Mouse (Mus musculus) kidney, postnatal 0 days (tissue): ENCODE results near the gene Tle3. TPM values are rescaled to one million over a fixed set of nuclear protein-coding genes. Genes with fewer than 3 reads are reported as not detected.

Experiments used
- ATAC-seq: fragments of 200-750 bp; cut with Nextera tagmentation; replicated peaks from 2 replicates; pipeline ENCODE4 v1.8.0; 2017; ENCODE audit warnings: low read depth, moderate number of reproducible peaks, moderate TSS enrichment, moderate library complexity; ENCODE audit not compliant: low FRiP score
- DNase-seq: peaks from one replicate; pipeline ENCODE4 v3.0.0-alpha.2; 2016; ENCODE audit warnings: low spot score
- H3K27ac ChIP-seq: fragments of 300-500 bp; sonication (generic); 2 replicates; pipeline ENCODE4 v1.5.1; 2014; ENCODE audit warnings: mild to moderate bottlenecking
- H3K27me3 ChIP-seq: fragments of 300-500 bp; sonication (generic); 2 replicates; pipeline ENCODE4 v1.6.1; 2014; ENCODE audit warnings: low read length, mixed read lengths; ENCODE audit not compliant: insufficient read depth
- H3K36me3 ChIP-seq: fragments of 300-500 bp; sonication (generic); 2 replicates; pipeline ENCODE4 v1.6.1; 2014; ENCODE audit warnings: low read length, mixed read lengths; ENCODE audit not compliant: insufficient read depth
- H3K4me1 ChIP-seq: fragments of 300-500 bp; sonication (generic); replicated peaks from 2 replicates; pipeline ENCODE4 v1.6.1; 2014; ENCODE audit warnings: antibody characterized with exemption, low read length, mixed read lengths; ENCODE audit not compliant: insufficient read depth
- H3K4me2 ChIP-seq: fragments of 300-500 bp; sonication (generic); 2 replicates; pipeline ENCODE4 v1.6.1; 2014; ENCODE audit warnings: mild to moderate bottlenecking, low read length, moderate library complexity, mixed read lengths
- H3K4me3 ChIP-seq: fragments of 300-500 bp; sonication (generic); replicated peaks from 2 replicates; pipeline ENCODE4 v1.5.1; 2014; ENCODE audit warnings: low read depth, low read length
- H3K9ac ChIP-seq: fragments of 300-500 bp; sonication (generic); 2 replicates; pipeline ENCODE4 v1.6.1; 2014; ENCODE audit warnings: low read depth, low read length
- H3K9me3 ChIP-seq: fragments of 300-500 bp; sonication (generic); replicated peaks from 2 replicates; pipeline ENCODE4 v1.6.1; 2016; ENCODE audit warnings: low read length, inconsistent platforms, mixed read lengths
- CTCF ChIP-seq: IDR thresholded peaks from 2 replicates; pipeline ENCODE4 v1.5.1; 2016; ENCODE audit warnings: antibody characterized with exemption, low read depth, mild to moderate bottlenecking, moderate library complexity
- WGBS: fragments of 180-500 bp; shearing (Covaris S2); extraction: QIAGEN DNeasy Blood & Tissue Kit; methylation state at CpG from one replicate; pipeline ENCODE4 v1.1.7; 2014; 5-methylcytosine and 5-hydroxymethylcytosine counted together
- polyA plus RNA-seq: library from polyadenylated mRNA; unstranded; fragments of >200 nt; fragmentation: Nextera tagmentation; extraction: Ambion mirVana; gene quantifications from 2 replicates; pipeline ENCODE4 v1.2.1, GENCODE M21; 2015

Gene Tle3
- polyA plus RNA-seq, 1 experiment from 2014 or later, result 22.0 TPM

DNA sequence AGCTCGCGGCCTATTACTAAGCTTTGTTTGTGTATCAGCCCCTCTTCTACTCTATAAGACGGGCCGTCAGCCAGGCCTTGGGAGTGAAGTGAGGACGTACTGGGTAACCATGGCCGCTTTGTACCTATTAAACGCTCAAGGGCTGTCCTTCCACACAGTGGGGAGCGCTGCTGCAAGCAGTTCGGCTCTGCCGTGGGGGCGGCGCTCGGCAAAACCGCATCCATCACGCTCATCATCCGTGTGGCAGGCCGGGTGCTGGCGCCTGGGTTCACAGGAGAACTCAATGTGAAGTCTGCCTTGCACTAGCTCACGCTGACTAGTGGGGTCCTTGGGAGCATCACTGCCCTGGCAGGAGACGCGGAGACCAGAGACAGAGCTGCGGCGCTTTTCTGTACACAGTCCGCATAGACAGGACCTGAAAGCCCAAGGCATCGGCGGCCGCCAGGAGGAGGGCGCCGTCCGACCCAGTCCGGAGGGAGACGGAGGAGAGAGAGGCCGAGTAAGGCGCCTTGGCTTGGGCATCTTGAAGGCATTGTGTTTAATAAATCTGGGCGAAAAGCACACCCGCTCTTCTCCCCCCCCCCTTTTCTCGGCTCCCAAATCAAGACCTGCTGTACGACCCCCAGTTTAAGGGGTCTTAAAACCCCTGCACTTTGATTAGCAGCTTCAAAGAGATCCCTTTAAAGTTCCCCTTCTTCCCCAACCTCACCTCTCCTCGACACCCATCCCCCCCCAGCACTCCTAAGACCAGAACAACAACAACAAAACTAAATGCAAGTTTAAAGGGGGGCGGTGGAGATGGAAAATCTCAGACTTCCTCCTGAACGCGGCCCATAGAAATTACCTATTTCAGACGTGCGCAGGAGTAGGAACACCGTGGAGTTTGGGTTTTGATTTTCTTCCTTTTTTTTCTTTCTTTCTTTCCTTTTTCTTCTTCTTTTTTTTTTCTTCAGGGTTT lies 2.6 kb upstream of the Tle3 start:
- peaks cover 44% of the 10 kb centered on the region for H3K4me1 ChIP-seq
- peak overlapping the region; percentile 31; the same call in 1 of the 2 replicates for H3K27ac ChIP-seq
- H3K9ac ChIP-seq, result no peak overlapping the region
- ATAC-seq (no peak), DNase-seq (no peak)
- peak overlapping the region; percentile 56 for H3K4me2 ChIP-seq
- 1% methylated on average over 44 of the region's 45 CpGs for WGBS
- H3K27me3 ChIP-seq, result no peaks in the 10 kb centered on the region
- peak; percentile 26; the same call in 1 of the 2 replicates for TF ChIP-seq CTCF
- no peaks in the 10 kb centered on the region for H3K9me3 ChIP-seq
- H3K4me3 ChIP-seq, result 0 out of 2 replicates have a peak overlapping the region, but pooled peaks have one; percentile 8
- H3K36me3 ChIP-seq, result no peaks in the 10 kb centered on the region

GRCm38 (mm10) chr9:61370454-61370888 lies 1.7 kb upstream of the Tle3 start:
- Histone ChIP-seq H3K4me1 (peaks cover 46% of the 10 kb centered on the region), H3K9me3 (no peaks in the 10 kb centered on the region), H3K4me2 (peak overlapping the region; percentile 86), H3K9ac (peak overlapping the region; percentile 61; the same call in 1 of the 2 replicates), H3K4me3 (peak overlapping the region; percentile 80), H3K27ac (peak overlapping the region; percentile 94), H3K36me3 (no peaks in the 10 kb centered on the region), H3K27me3 (no peaks in the 10 kb centered on the region)
- under 1% methylated on average over 25 of the region's 25 CpGs for WGBS
- DNase-seq (peak; percentile 99), ATAC-seq (peak; percentile 88)
- TF ChIP-seq CTCF, result no peak

DNA sequence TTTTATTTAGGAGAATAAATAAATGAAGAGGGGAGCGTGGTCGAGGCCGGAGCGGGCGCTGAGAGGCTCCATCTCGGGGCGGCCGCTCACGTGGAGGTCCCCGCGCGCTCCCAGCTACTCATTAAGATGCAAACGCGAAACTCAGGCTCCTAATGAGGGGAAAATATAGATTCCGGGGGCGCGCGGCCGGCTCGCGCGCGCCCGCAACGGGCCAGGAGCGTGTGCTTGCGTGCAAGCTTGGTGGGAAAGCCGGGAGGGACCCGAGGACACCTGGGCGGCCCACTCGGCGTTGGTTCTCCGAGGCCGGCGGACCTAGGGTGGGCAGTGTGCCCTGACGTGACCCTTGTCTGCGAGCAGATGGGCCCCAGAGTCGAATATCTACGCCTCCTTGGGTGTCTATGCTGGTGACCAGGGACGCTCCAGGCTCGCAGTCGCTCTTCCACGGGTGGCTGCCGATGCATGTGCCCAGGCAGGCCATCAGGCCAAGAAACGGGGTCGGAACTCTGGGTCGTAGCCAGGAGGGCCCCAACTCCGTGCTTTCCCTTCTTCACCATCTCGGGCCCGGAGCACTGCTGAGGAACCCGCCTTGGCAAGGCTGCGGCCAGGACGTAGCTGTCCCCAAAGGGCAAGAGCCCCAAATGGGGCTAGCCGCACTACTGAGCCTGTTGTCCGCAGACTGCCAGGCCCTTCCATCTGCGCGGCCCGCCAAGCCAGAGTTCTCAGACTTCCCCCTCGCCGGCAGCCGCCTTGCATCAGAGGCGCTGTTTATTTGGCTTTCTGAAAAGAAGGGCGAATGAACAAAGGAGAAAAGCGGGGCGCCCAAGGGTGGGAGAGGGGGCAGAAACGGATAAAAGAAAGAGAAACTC lies 1.0 kb upstream of the Tle3 start:
- 1% methylated on average over 66 of the region's 66 CpGs for WGBS
- peak overlapping the region; percentile 80 for H3K4me3 ChIP-seq
- H3K4me1 ChIP-seq, result peaks cover 46% of the 10 kb centered on the region
- H3K9ac ChIP-seq, result peak overlapping the region; percentile 61
- no peaks in the 10 kb centered on the region for H3K27me3 ChIP-seq
- peak overlapping the region; percentile 94 for H3K27ac ChIP-seq
- peak overlapping the region; percentile 86 for H3K4me2 ChIP-seq
- no peaks in the 10 kb centered on the region for H3K9me3 ChIP-seq
- peaks cover 2% of the 10 kb centered on the region; the same call in 1 of the 2 replicates for H3K36me3 ChIP-seq
- ATAC-seq, result peak; percentile 1; the same call in 1 of the 2 replicates
- DNase-seq, result peak; percentile 86
- TF ChIP-seq CTCF, result no peak

- WGBS, result under 1% methylated on average over 41 of the region's 42 CpGs
- DNase-seq (no peak), ATAC-seq (peak; percentile 6)
- Histone ChIP-seq H3K27ac (peak overlapping the region; percentile 94), H3K4me3 (peak overlapping the region; percentile 80), H3K9me3 (no peaks in the 10 kb centered on the region), H3K9ac (peak overlapping the region; percentile 94), H3K4me1 (peaks cover 51% of the 10 kb centered on the region), H3K36me3 (peaks cover 14% of the 10 kb centered on the region), H3K4me2 (peak overlapping the region; percentile 92), H3K27me3 (no peaks in the 10 kb centered on the region)
- TF ChIP-seq CTCF, result no peak
Observed at GRCm38 (mm10) chr9:61372510-61372975, 377 bp downstream of the Tle3 start.

DNA sequence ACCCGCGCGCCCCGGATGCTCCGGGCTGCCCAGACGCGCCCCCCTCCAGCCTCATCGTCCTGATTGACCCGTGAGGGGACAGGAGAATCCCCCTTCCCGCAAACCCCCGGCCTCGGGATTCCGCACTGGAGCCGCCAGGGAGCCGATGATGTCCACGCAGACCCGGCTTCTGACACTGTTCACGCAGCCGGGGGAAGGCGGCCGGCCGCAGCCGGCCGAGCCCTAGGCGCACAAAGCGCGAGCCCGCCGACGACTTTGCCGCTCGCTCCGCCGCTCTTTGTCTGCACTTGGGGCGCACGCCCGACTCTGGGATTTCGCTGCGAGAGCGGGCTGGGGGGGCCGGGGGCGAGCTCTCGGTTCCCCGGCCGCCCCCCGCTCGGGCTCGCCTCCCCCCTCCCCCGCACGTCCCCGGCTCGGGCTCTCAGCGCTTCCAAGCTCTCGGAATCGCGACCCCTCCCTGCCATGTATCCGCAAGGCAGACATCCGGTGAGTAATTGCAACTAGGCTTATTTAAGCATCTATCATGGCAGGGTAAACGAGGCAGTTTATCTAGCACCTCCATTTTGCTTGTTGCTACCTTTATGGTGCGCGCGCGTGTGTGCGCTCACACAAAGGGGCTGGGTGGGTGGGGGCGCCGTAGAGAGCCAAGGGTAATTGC lies 939 bp downstream of the Tle3 start:
- peaks cover 17% of the 10 kb centered on the region for H3K36me3 ChIP-seq
- under 1% methylated on average over 62 of the region's 66 CpGs for WGBS
- ATAC-seq, result no peak
- TF ChIP-seq CTCF, result peak; percentile 37; the same call in 1 of the 2 replicates
- peaks cover 49% of the 10 kb centered on the region for H3K4me1 ChIP-seq
- peak overlapping the region; percentile 94 for H3K9ac ChIP-seq
- no peaks in the 10 kb centered on the region for H3K9me3 ChIP-seq
- H3K4me2 ChIP-seq, result peak overlapping the region; percentile 92
- peak overlapping the region; percentile 94 for H3K27ac ChIP-seq
- H3K27me3 ChIP-seq, result no peaks in the 10 kb centered on the region
- peak overlapping the region; percentile 80 for H3K4me3 ChIP-seq
- peak; percentile 89 for DNase-seq
